Mouse (Mus musculus) megakaryocyte, embryonic 14.5 days (primary cell): Measurements from ENCODE around the gene Foxj2.

ENCODE experiments used
- FLI1 ChIP-seq: IDR thresholded peaks from 2 replicates; pipeline ENCODE4 v1.6.1; 2012; ENCODE audit warnings: low read length, inconsistent platforms, mixed read lengths
- GATA1 ChIP-seq: IDR thresholded peaks from 3 replicates; pipeline ENCODE4 v1.6.1; 2012; ENCODE audit warnings: mixed read lengths, low read length, inconsistent platforms, borderline replicate concordance

- TF ChIP-seq GATA1 (no peak; the same call in 2 of the 3 replicates), FLI1 (no peak)
These were observed 15.3 kb upstream of the Foxj2 start for GRCm38 (mm10) chr6:122804418-122804817.
